Mouse (Mus musculus): ENCODE results near the gene Srp54a. TPM values are rescaled to one million over a fixed set of nuclear protein-coding genes. Genes with fewer than 3 reads are reported as not detected.
"Not testable (repeated sequence)": the region's sequence is repeated elsewhere in the genome, so short reads cannot be mapped to it uniquely, and the experiment has no call there.

The Srp54a gene
- polyA plus RNA-seq (2014; fragmentation: Nextera tagmentation; extraction: Ambion mirVana): 150 and 163 TPM in 2 replicates

GRCm38 (mm10) chr12:55079726-55080600, at the start of gene Srp54a, which contains the start of gene 2700097O09Rik:
Gene Srp54a, plus strand, starts transcription at chr12:55080262.
Gene 2700097O09Rik, minus strand, starts transcription at chr12:55080110.
- H3K9me3 ChIP-seq (ENCODE audit: control insufficient read depth, low read length); H3K36me3 ChIP-seq (ENCODE audit: control insufficient read depth, insufficient read depth, low read length); H3K27me3 ChIP-seq (replicated peaks; ENCODE audit: control insufficient read depth, insufficient read depth, low read length); H3K4me1 ChIP-seq (replicated peaks; ENCODE audit: control insufficient read depth, insufficient read depth, low read length): not testable (repeated sequence)
- Histone ChIP-seq H3K4me3 (ENCODE audit: low read depth, low read length) (peak within 1 kb of the TSS; percentile 55), H3K4me2 (ENCODE audit: low read length) (peak within 1 kb of the TSS; percentile 62), H3K9ac (ENCODE audit: low read length) (peak within 1 kb of the TSS; percentile 56), H3K27ac (ENCODE audit: low read depth) (peak within 1 kb of the TSS; percentile 79)
- DNase-seq (ENCODE audit: low spot score): peak; percentile 98
- peak; percentile 99 for ATAC-seq (replicated peaks; ENCODE audit: low FRiP score, low TSS enrichment, low read depth)
- under 1% methylated on average over 60 of the region's 60 CpGs for WGBS

DNA sequence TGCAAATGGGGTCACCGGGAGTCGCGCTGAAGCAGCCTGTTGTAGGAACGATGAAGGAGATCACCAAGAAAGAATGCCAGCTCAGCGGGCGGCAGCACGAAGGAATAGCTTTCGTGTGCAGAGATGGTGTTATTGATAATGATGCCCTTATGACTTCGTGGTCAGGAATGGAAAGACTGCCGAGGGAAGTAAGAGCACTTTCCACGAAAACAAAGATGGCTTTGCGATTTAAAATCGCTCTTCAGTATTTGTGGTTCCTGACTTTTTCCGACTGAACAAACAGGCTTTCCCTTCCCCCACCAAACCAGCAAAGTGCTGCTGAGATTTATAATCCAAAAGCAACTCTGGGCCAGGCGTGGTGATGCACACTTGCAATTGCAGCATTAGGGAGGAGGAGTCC, 39.1 kb upstream of the Srp54a start:
- ATAC-seq (replicated peaks; ENCODE audit: low FRiP score, low TSS enrichment, low read depth) (no peak), DNase-seq (ENCODE audit: low spot score) (no peak)
- H3K4me3 ChIP-seq (ENCODE audit: low read depth, low read length): no peak overlapping the region
- H3K27me3 ChIP-seq (replicated peaks; ENCODE audit: control insufficient read depth, insufficient read depth, low read length): no peaks in the 10 kb centered on the region
- no peak overlapping the region for H3K9ac ChIP-seq (ENCODE audit: low read length)
- H3K9me3 ChIP-seq (ENCODE audit: control insufficient read depth, low read length): no peaks in the 10 kb centered on the region
- H3K36me3 ChIP-seq (ENCODE audit: control insufficient read depth, insufficient read depth, low read length): peaks cover 16% of the 10 kb centered on the region; the same call in 1 of the 2 replicates
- no peak overlapping the region for H3K27ac ChIP-seq (ENCODE audit: low read depth)
- H3K4me2 ChIP-seq (ENCODE audit: low read length): no peak overlapping the region
- WGBS: 74% methylated on average over 15 of the region's 15 CpGs
- no peaks in the 10 kb centered on the region for H3K4me1 ChIP-seq (replicated peaks; ENCODE audit: control insufficient read depth, insufficient read depth, low read length)

GRCm38 (mm10) chr12:55049731-55050353, 30.2 kb upstream of the Srp54a start:
- DNase-seq (ENCODE audit: low spot score): no peak
- 94% methylated on average over 8 of the region's 8 CpGs for WGBS
- no peak overlapping the region for H3K9ac ChIP-seq (ENCODE audit: low read length)
- H3K9me3 ChIP-seq (ENCODE audit: control insufficient read depth, low read length): no peaks in the 10 kb centered on the region
- no peak overlapping the region for H3K27ac ChIP-seq (ENCODE audit: low read depth)
- H3K27me3 ChIP-seq (replicated peaks; ENCODE audit: control insufficient read depth, insufficient read depth, low read length): no peaks in the 10 kb centered on the region
- H3K36me3 ChIP-seq (ENCODE audit: control insufficient read depth, insufficient read depth, low read length): peaks cover 16% of the 10 kb centered on the region; the same call in 1 of the 2 replicates
- no peak for ATAC-seq (replicated peaks; ENCODE audit: low FRiP score, low TSS enrichment, low read depth)
- no peaks in the 10 kb centered on the region for H3K4me1 ChIP-seq (replicated peaks; ENCODE audit: control insufficient read depth, insufficient read depth, low read length)
- no peak overlapping the region for H3K4me3 ChIP-seq (ENCODE audit: low read depth, low read length)
- H3K4me2 ChIP-seq (ENCODE audit: low read length): no peak overlapping the region

DNA sequence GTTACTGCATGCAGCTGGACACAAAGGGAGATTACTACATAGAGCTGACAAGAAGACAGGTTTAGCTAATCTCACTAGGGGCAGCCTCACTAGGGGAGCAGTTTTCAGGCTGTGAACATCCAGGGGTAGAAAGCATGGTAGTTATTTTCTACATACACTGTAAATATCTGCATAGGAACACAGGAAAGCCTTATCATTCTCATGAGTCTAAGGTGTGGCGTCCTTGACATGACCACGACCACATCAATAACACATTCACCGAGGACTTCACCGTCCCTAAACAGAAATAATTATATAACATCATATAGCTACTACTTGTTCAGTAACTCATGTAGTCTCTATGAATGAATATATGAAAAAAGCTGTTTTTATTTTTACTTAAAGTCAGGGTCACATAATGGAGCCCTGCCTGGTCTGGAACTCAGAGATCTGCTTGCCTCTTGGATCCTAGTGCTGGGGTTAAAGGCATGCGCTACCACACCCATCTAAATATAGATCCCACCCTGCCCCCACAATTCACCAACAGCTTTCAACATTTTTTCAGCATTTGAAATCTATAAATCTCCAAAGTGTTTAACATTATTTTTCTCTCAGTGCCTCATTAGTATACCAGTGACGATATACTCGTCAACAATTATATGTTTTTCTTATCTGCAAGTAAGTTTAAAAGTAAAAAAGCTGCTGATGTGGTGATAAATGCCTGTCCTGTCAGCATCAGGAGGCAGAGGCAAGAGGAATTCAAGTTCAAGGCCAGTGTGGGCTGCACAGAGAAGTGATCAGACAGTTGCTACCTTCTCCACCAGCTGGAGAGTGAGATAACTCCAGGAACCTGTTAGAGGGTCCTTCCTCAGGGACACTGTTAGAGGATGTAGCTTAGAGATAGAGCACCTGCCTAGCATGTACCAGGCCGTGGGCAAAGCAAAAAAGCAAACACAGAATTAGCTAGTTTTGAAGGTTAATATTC, 28.6 kb upstream of the Srp54a start:
- Histone ChIP-seq H3K4me2 (ENCODE audit: low read length) (no peak overlapping the region), H3K9me3 (ENCODE audit: control insufficient read depth, low read length) (no peaks in the 10 kb centered on the region), H3K36me3 (ENCODE audit: control insufficient read depth, insufficient read depth, low read length) (peaks cover 10% of the 10 kb centered on the region; the same call in 1 of the 2 replicates), H3K27ac (ENCODE audit: low read depth) (no peak overlapping the region), H3K4me1 (replicated peaks; ENCODE audit: control insufficient read depth, insufficient read depth, low read length) (no peaks in the 10 kb centered on the region), H3K9ac (ENCODE audit: low read length) (no peak overlapping the region), H3K4me3 (ENCODE audit: low read depth, low read length) (no peak overlapping the region), H3K27me3 (replicated peaks; ENCODE audit: control insufficient read depth, insufficient read depth, low read length) (no peaks in the 10 kb centered on the region)
- WGBS: 90% methylated on average over 8 of the region's 8 CpGs
- DNase-seq (ENCODE audit: low spot score): no peak
- no peak for ATAC-seq (replicated peaks; ENCODE audit: low FRiP score, low TSS enrichment, low read depth)

DNA sequence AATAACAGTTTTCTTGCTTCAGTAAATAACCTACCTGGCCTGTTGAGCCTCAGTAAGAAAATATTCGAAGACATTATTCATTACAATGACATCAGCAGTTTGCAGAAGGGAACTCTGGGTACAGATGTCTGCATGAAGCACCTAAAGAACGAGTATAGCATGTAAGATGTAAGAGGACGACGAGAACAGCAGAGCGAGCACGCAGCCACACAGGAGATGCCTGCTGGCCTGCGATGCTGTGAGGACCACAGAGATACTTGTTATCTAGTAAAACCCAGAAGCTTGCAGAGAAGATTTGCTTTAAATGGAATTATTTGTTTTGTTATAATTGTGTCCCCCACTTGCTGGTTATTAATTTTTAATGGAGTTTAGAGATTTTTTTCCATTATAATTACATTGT, 26.8 kb upstream of the Srp54a start:
- 93% methylated on average over 7 of the region's 7 CpGs for WGBS
- no peak overlapping the region for H3K4me2 ChIP-seq (ENCODE audit: low read length)
- no peak overlapping the region for H3K27ac ChIP-seq (ENCODE audit: low read depth)
- H3K4me1 ChIP-seq (replicated peaks; ENCODE audit: control insufficient read depth, insufficient read depth, low read length): no peaks in the 10 kb centered on the region
- DNase-seq (ENCODE audit: low spot score) (no peak), ATAC-seq (replicated peaks; ENCODE audit: low FRiP score, low TSS enrichment, low read depth) (no peak)
- no peaks in the 10 kb centered on the region for H3K27me3 ChIP-seq (replicated peaks; ENCODE audit: control insufficient read depth, insufficient read depth, low read length)
- peaks cover 14% of the 10 kb centered on the region for H3K36me3 ChIP-seq (ENCODE audit: control insufficient read depth, insufficient read depth, low read length)
- H3K9ac ChIP-seq (ENCODE audit: low read length): no peak overlapping the region
- no peaks in the 10 kb centered on the region for H3K9me3 ChIP-seq (ENCODE audit: control insufficient read depth, low read length)
- H3K4me3 ChIP-seq (ENCODE audit: low read depth, low read length): no peak overlapping the region

GRCm38 (mm10) chr12:55054551-55055241, 25.4 kb upstream of the Srp54a start:
- ATAC-seq (replicated peaks; ENCODE audit: low FRiP score, low TSS enrichment, low read depth) (no peak), DNase-seq (ENCODE audit: low spot score) (no peak)
- no peaks in the 10 kb centered on the region for H3K4me1 ChIP-seq (replicated peaks; ENCODE audit: control insufficient read depth, insufficient read depth, low read length)
- no peaks in the 10 kb centered on the region for H3K9me3 ChIP-seq (ENCODE audit: control insufficient read depth, low read length)
- no peak overlapping the region for H3K4me2 ChIP-seq (ENCODE audit: low read length)
- H3K27ac ChIP-seq (ENCODE audit: low read depth): no peak overlapping the region
- peaks cover 23% of the 10 kb centered on the region for H3K36me3 ChIP-seq (ENCODE audit: control insufficient read depth, insufficient read depth, low read length)
- no peak overlapping the region for H3K4me3 ChIP-seq (ENCODE audit: low read depth, low read length)
- WGBS: 49% methylated on average over 2 of the region's 2 CpGs
- H3K27me3 ChIP-seq (replicated peaks; ENCODE audit: control insufficient read depth, insufficient read depth, low read length): no peaks in the 10 kb centered on the region
- no peak overlapping the region for H3K9ac ChIP-seq (ENCODE audit: low read length)

DNA sequence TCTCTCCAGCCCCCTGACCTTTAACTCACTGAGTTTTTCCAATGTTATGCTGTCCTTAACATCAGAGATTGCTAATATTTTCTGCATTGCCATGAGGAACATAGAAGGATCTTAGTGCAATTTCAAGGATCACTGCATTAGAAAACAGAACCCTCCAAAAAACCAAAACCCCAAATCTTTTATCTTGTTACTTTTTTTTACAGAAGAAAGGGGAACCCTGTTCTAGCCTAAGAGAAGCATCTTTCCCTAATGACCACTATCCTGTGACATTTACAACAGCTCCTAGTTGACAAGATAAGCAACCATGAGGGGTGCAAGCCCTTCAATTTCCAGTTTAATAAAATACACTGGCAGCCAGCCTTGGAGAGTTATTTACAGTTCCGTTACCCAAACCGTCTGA, 23.4 kb upstream of the Srp54a start:
- no peak overlapping the region for H3K27ac ChIP-seq (ENCODE audit: low read depth)

More for the DNA sequence above, 23.4 kb upstream of the Srp54a start:
- H3K4me1 ChIP-seq (replicated peaks; ENCODE audit: control insufficient read depth, insufficient read depth, low read length): no peaks in the 10 kb centered on the region
- H3K4me3 ChIP-seq (ENCODE audit: low read depth, low read length): no peak overlapping the region
- H3K9ac ChIP-seq (ENCODE audit: low read length): no peak overlapping the region
- no peak overlapping the region for H3K4me2 ChIP-seq (ENCODE audit: low read length)
- WGBS: 78% methylated on average over 2 of the region's 2 CpGs
- no peak for ATAC-seq (replicated peaks; ENCODE audit: low FRiP score, low TSS enrichment, low read depth)
- H3K9me3 ChIP-seq (ENCODE audit: control insufficient read depth, low read length): no peaks in the 10 kb centered on the region
- no peak for DNase-seq (ENCODE audit: low spot score)
- H3K27me3 ChIP-seq (replicated peaks; ENCODE audit: control insufficient read depth, insufficient read depth, low read length): no peaks in the 10 kb centered on the region
- H3K36me3 ChIP-seq (ENCODE audit: control insufficient read depth, insufficient read depth, low read length): peaks cover 30% of the 10 kb centered on the region
